Mouse (Mus musculus) heart, postnatal 36 days (tissue): Measurements from ENCODE around the gene Art3. TPM values are rescaled to one million over a fixed set of nuclear protein-coding genes. Genes with fewer than 3 reads are reported as not detected.

Experiments
- microRNA-seq, 2 experiments: library from miRNA; unstranded; fragments of <30 nt; microRNA quantifications; one replicate each; pipeline ENCODE4 v1.2.0; 2021; ENCODE audit warnings: borderline number of aligned reads in 2 of 2
- total RNA-seq, 2 experiments: library from RNA; stranded (reverse); gene quantifications; 2 replicates each; pipeline ENCODE4 v1.2.3; 2021

Art3 gene
- total RNA-seq, 2 experiments from 2014 or later = 751 to 829 TPM

Small RNA genes within 50 kb of the gene (microRNA-seq; reads per million reads assigned to microRNA genes)
- 0 reads per million in 2 experiments for gene Mir6415

Other genes with a start within 250 kb of the Art3 start
- 10 to 100 TPM; 59.1 to 61.2 TPM for gene G3bp2, start 248.1 kb upstream of the Art3 start, total RNA-seq
- 10 to 100 TPM; 38.7 to 40.2 TPM for gene Uso1, start 193.9 kb upstream of the Art3 start, total RNA-seq
- gene U90926, start 116.4 kb upstream of the Art3 start, total RNA-seq = not detected
- gene Ppef2, start 75.5 kb upstream of the Art3 start, total RNA-seq = not detected
- gene Naaa, start 53.7 kb upstream of the Art3 start, total RNA-seq = 10 to 100 TPM; 12.2 to 13.3 TPM
- gene Sdad1, start 21.3 kb upstream of the Art3 start, total RNA-seq = 10 to 100 TPM; 11.1 to 12.5 TPM
- 1 to 10 TPM; 1.4 to 2.7 TPM for gene Cxcl9, start 3.7 kb upstream of the Art3 start, total RNA-seq
- gene Cxcl10, start 17.1 kb downstream of the Art3 start, total RNA-seq = under 1 TPM in 1 of 2 experiments, not detected in 1; 0.28 TPM
- gene Nup54, start 103.4 kb downstream of the Art3 start, total RNA-seq = 10 to 100 TPM; 15.9 to 17.1 TPM
- gene Scarb2, start 175.0 kb downstream of the Art3 start, total RNA-seq = 10 to 100 TPM; 80.3 to 91.1 TPM
- not detected for gene Fam47e, start 223.2 kb downstream of the Art3 start, total RNA-seq